In genomic region chr6:29002141-29002540, GRCm38 (mm10) we compare ENCODE assay signal across 24 mouse cellular contexts. TPM values are rescaled to one million over a fixed set of nuclear protein-coding genes. Genes with fewer than 3 reads are reported as not detected.
DNase-seq lines count a peak whose midpoint lies in the region; ATAC-seq and TF ChIP-seq lines count a peak whose summit lies in the region.
"Had no signal": no experiment of that assay in that cellular context is flagged by ENCODE, and none has a peak within 500 bp of the region (broad histone marks: within the 10 kb centered on the region; RNA-seq: fewer than 3 reads in every experiment).

No protein-coding gene starts in this region.

- intact Hi-C loops in heart, postnatal 25 days (cut with DNase I): no loop called here

- no peaks in the 10 kb centered on the region for H3K4me1 ChIP-seq in heart, embryonic 13.5 days
- peaks cover 23% of the 10 kb centered on the region for H3K4me1 ChIP-seq in midbrain, embryonic 10.5 days
- peaks cover 10% of the 10 kb centered on the region; the same call in 1 of the 2 replicates for H3K4me1 ChIP-seq in midbrain, embryonic 13.5 days (replicated peaks)
- peaks cover 9 to 14% of the 10 kb centered on the region in 2 experiments; a peak in 3 of 4 replicates for H3K4me1 ChIP-seq in ES-E14 (ENCODE audit: control insufficient read depth in 2 of 2, insufficient read depth in 2 of 2, low read length in 2 of 2, poor library complexity in 1 of 2)
- H3K4me1 ChIP-seq: forebrain, embryonic 15.5 days; hindbrain, embryonic 13.5 days had no signal

- H3K9me3 ChIP-seq in heart, embryonic 13.5 days: no peaks in the 10 kb centered on the region
- H3K9me3 ChIP-seq in midbrain, embryonic 10.5 days (replicated peaks): no peaks in the 10 kb centered on the region
- no peaks in the 10 kb centered on the region for H3K9me3 ChIP-seq in midbrain, embryonic 13.5 days
- no peaks in the 10 kb centered on the region for H3K9me3 ChIP-seq in ES-E14 (ENCODE audit: control insufficient read depth, insufficient read depth, low read depth, low read length)
- H3K9me3 ChIP-seq: embryonic facial prominence, embryonic 10.5 days; forebrain, embryonic 15.5 days; hindbrain, embryonic 13.5 days had no signal

- H3K9ac ChIP-seq in heart, embryonic 13.5 days: no peak overlapping the region
- H3K9ac ChIP-seq in midbrain, embryonic 13.5 days (replicated peaks): no peak overlapping the region
- H3K9ac ChIP-seq in ES-E14 (ENCODE audit: insufficient read depth, low read depth, low read length, poor library complexity, severe bottlenecking): peak overlapping the region; percentile 57; the same call in 1 of the 2 replicates
- H3K9ac ChIP-seq: forebrain, embryonic 15.5 days; hindbrain, embryonic 13.5 days had no signal

- ATAC-seq in frontal cortex, adult (ENCODE audit: low TSS enrichment): peak; percentile 81
- no peak for ATAC-seq in heart, embryonic 13.5 days (ENCODE audit: extremely low read depth, insufficient number of reproducible peaks, low FRiP score, low TSS enrichment)
- no peak for ATAC-seq in midbrain, embryonic 13.5 days
- ATAC-seq: forebrain, embryonic 15.5 days; hindbrain, postnatal 0 days had no signal

- no peak overlapping the region for H3K4me3 ChIP-seq in heart, embryonic 13.5 days
- no peak overlapping the region for H3K4me3 ChIP-seq in midbrain, embryonic 10.5 days
- no peak overlapping the region for H3K4me3 ChIP-seq in midbrain, embryonic 13.5 days (replicated peaks)
- H3K4me3 ChIP-seq in ES-E14 (ENCODE audit: insufficient read depth in 1 of 2, low read depth in 1 of 2, low read length in 2 of 2, poor library complexity in 1 of 2, severe bottlenecking in 1 of 2): peak overlapping the region; percentile 28 to 49
- H3K4me3 ChIP-seq: embryonic facial prominence, embryonic 10.5 days; forebrain, embryonic 15.5 days; hindbrain, embryonic 13.5 days had no signal

- H3K4me2 ChIP-seq in heart, embryonic 13.5 days: 0 out of 2 replicates have a peak overlapping the region, but pooled peaks have one; percentile 16
- no peak overlapping the region for H3K4me2 ChIP-seq in midbrain, embryonic 13.5 days (replicated peaks)
- H3K4me2 ChIP-seq: forebrain, embryonic 15.5 days; hindbrain, embryonic 13.5 days had no signal

- 48% methylated on average over 10 of the region's 10 CpGs for WGBS in heart, embryonic 13.5 days
- 75% methylated on average over 10 of the region's 10 CpGs for WGBS in midbrain, embryonic 10.5 days
- 71% methylated on average over 10 of the region's 10 CpGs for WGBS in midbrain, embryonic 13.5 days

- no peak for DNase-seq in frontal cortex, postnatal 25 days (ENCODE audit: low spot score in 2 of 2)
- DNase-seq in heart, postnatal 25 days (ENCODE audit: low spot score): no peak
- DNase-seq in midbrain, embryonic 10.5 days (ENCODE audit: low spot score): no peak
- DNase-seq in ES-E14 (ENCODE audit: low read depth, low spot score): no peak
- DNase-seq in cerebellum, adult 11-12 months: no peak
- DNase-seq: adrenal gland, postnatal 10 days; cerebellum, adult 9-11 months; cerebellum, postnatal 36 days; gastrocnemius, postnatal 14 days; kidney, adult 11 months; kidney, adult 9 months had no signal

- H3K36me3 ChIP-seq in heart, embryonic 13.5 days: no peaks in the 10 kb centered on the region
- no peaks in the 10 kb centered on the region for H3K36me3 ChIP-seq in midbrain, embryonic 10.5 days
- H3K36me3 ChIP-seq in midbrain, embryonic 13.5 days: no peaks in the 10 kb centered on the region
- H3K36me3 ChIP-seq in ES-E14 (ENCODE audit: control insufficient read depth, insufficient read depth, low read length, poor library complexity, severe bottlenecking): no peaks in the 10 kb centered on the region
- H3K36me3 ChIP-seq: embryonic facial prominence, embryonic 10.5 days; forebrain, embryonic 15.5 days; hindbrain, embryonic 13.5 days had no signal

- no peak overlapping the region for H3K27ac ChIP-seq in heart, embryonic 13.5 days (replicated peaks)
- peak overlapping the region; percentile 49; the same call in 1 of the 2 replicates for H3K27ac ChIP-seq in midbrain, embryonic 10.5 days (replicated peaks)
- no peak overlapping the region for H3K27ac ChIP-seq in midbrain, embryonic 13.5 days
- H3K27ac ChIP-seq in ES-E14 (ENCODE audit: insufficient read depth, low read depth, low read length, poor library complexity, severe bottlenecking): no peak overlapping the region
- H3K27ac ChIP-seq: embryonic facial prominence, embryonic 10.5 days; forebrain, embryonic 15.5 days; hindbrain, embryonic 13.5 days; hindbrain, postnatal 0 days had no signal

- no peaks in the 10 kb centered on the region for H3K27me3 ChIP-seq in heart, embryonic 13.5 days (replicated peaks)
- no peaks in the 10 kb centered on the region for H3K27me3 ChIP-seq in midbrain, embryonic 10.5 days (ENCODE audit: low read depth, poor library complexity, severe bottlenecking)
- H3K27me3 ChIP-seq in midbrain, embryonic 13.5 days: no peaks in the 10 kb centered on the region
- H3K27me3 ChIP-seq: forebrain, embryonic 15.5 days; hindbrain, embryonic 13.5 days had no signal

- in situ Hi-C loops in ES-E14 (cut with MboI; ENCODE audit: low sequenced_read_pairs in 2 of 2, unreplicated experiment in 2 of 2): no loop called here

TF ChIP-seq in ES-E14, 5 proteins besides CTCF, POLR2A, EP300 and RAD21:
- no peak for TF ChIP-seq HCFC1 (IDR thresholded peaks at IDR 0.05; ENCODE audit: borderline replicate concordance, insufficient read depth, low read length)
- TF ChIP-seq ZNF384 (IDR thresholded peaks at IDR 0.05; ENCODE audit: low read depth, low read length): no peak
- no peak for TF ChIP-seq MAFK (IDR thresholded peaks at IDR 0.05; ENCODE audit: insufficient read depth, low read depth, low read length)

RNA-seq across cellular contexts. Expression of gene Lep, which starts 57.9 kb away (rescaled TPM):
- not detected in 2 replicates for polyA plus RNA-seq in heart, embryonic 13.5 days (2015; fragmentation: Nextera tagmentation; extraction: Ambion mirVana)
- total RNA-seq in heart, postnatal 25 days (2021): under 1 TPM in 1 of 2 experiments, not detected in 1; 0.31 TPM
- not detected in 2 replicates for polyA plus RNA-seq in midbrain, embryonic 10.5 days (2016; fragmentation: Nextera tagmentation; extraction: Ambion mirVana)
- not detected in 2 replicates for polyA plus RNA-seq in midbrain, embryonic 13.5 days (2015; fragmentation: Nextera tagmentation; extraction: Ambion mirVana)
- total RNA-seq in ES-E14 (2012; rRNA removed): not detected in 2 replicates
- total RNA-seq: hematopoietic stem cell, adult 5-6 weeks; hindbrain, postnatal 0 days; MEL had no signal
- polyA plus RNA-seq: C2C12; embryonic facial prominence, embryonic 10.5 days; forebrain, embryonic 15.5 days; frontal cortex, adult 2 months; heart, embryonic 16.5 days; hindbrain, embryonic 13.5 days; hindbrain, postnatal 0 days; intestine, embryonic 14.5 days had no signal

Comparison
In these comparisons a context has a peak if more than half of its experiments do, and no peak if none do; other contexts are left out.
1. H3K4me3 ChIP-seq: peak in ES-E14 (2 of 2); none in heart, embryonic 13.5 days (single experiment), midbrain, embryonic 10.5 days (single experiment) and midbrain, embryonic 13.5 days (single experiment).